Mouse (Mus musculus) bone marrow, adult 2 months (tissue): ENCODE data around the gene Prss57.

Source experiments
- CTCF ChIP-seq: fragments of 200-500 bp; IDR thresholded peaks from 2 replicates; pipeline ENCODE4 v1.5.1; 2011; ENCODE audit warnings: low read length, control low read depth; ENCODE audit not compliant: control insufficient read depth, insufficient read depth
- POLR2A ChIP-seq: fragments of 200-500 bp; IDR thresholded peaks from 2 replicates; pipeline ENCODE4 v1.6.1; 2011; ENCODE audit warnings: low read depth, mild to moderate bottlenecking, control low read depth, low read length, borderline replicate concordance; ENCODE audit not compliant: control insufficient read depth

DNA sequence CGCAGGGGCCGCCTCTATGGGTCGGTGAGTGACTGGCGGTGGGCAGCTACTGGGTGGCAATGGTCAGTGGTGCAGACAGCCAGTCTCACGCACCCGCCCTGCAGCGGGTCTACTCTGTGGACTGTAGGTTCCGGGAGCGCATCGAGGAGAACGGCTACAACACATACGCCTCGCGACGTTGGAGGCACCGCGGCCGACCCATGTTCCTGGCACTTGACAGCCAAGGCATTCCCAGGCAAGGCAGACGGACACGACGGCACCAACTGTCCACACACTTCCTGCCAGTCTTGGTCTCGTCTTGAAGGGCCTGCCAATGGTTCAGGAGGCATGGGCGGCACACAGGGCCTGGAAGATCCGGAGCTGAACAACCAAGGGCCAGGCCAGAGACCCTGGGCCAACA, 34.1 kb downstream of the Prss57 start:
- TF ChIP-seq CTCF (no peak), POLR2A (no peak)
